Mouse (Mus musculus) kidney, adult 18-20 months (tissue): ENCODE results near the gene Bank1.
"Not testable (repeated sequence)": the region's sequence is repeated elsewhere in the genome, so short reads cannot be mapped to it uniquely, and the experiment has no call there.

Experiments
- DNase-seq: peaks from one replicate; pipeline ENCODE4 v3.0.0; 2021

The Bank1 gene

DNA sequence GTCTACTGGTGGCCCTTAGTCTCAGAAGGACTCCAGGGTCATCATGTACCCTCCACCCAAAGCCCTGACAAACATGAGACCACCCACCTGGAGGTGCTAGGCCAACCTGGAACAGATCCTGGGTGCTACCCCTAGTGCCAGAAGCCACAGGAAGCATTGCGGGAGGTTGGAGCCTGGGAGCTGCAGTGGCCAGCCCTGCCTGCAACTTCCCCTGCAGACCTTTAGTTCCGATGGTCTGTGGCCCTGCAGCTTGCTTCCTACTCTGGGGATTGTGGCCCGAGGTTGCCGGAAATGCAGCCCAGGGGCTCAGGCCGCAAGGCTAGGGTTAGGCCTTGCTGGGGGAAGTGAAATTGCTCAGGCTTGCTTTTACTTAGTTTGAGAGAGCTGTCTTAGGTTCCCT, at the start of gene Bank1:
Gene Bank1 (minus strand): TSS at position 284 of the 400 bp plus-strand sequence.
- DNase-seq = no peak

DNA sequence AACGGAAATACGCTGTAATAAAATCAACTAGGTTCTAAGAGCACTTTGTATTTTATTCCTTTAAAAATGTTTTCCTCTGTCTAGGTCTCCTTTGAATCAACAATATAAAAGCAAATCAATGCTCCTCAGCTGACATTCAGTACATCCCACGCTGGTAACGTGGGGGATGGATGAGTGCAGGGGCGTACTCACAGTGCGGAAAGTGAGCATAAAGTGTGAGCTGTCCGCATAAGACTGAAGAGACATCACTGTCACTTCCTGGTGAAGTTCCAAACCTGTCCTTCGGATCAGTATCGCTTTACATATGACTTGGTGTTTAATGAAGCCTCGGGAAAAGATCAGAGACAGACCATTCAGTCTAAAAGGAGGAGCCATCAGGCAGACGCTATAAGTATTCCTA, 44.0 kb upstream of the Bank1 start:
- no peak for DNase-seq

DNA sequence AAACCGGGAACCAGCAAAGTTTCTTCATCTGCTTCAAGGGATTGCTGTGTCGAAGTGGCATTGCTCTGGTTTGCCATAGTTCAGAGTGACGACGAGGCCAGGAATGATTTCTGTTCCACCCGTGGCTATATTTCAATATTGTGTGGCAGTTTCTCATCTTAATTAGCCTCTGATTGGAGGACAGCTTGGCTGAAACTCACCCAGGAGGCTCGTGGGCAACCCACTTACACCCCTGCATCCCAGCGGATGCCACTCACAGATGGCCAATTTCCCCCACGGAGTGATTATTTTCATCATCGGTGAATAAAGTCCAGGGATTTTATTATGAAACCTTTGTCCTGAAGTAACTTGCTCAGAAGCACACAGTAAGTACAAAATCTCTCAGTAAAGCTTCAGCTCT, 43.6 kb upstream of the Bank1 start:
- DNase-seq = no peak

GRCm38 (mm10) chr3:136368505-136368999, 42.7 kb upstream of the Bank1 start:
- no peak for DNase-seq

GRCm38 (mm10) chr3:136349690-136350089, 23.8 kb upstream of the Bank1 start:
- no peak for DNase-seq

- no peak for DNase-seq
Measured at GRCm38 (mm10) chr3:136348611-136349010, 22.7 kb upstream of the Bank1 start.

DNA sequence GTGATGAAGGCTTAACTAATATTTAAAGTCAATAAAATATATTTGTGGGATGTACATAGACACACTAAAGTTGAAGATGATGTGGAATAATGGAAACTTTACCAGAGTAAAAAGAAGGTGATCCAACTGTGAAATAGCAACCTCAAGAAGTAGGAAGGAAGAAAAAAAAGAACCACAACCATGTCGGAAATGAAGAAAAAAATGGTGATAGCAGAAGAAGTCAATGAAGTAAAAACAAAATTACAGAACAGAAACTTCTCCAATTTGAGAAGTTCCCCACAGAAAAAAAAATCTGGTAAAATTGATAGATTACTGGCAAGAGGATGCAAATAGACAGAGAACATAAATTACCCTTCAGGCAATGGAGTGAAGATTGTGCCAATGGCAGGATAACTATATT, 21.4 kb upstream of the Bank1 start:
- no peak for DNase-seq

DNA sequence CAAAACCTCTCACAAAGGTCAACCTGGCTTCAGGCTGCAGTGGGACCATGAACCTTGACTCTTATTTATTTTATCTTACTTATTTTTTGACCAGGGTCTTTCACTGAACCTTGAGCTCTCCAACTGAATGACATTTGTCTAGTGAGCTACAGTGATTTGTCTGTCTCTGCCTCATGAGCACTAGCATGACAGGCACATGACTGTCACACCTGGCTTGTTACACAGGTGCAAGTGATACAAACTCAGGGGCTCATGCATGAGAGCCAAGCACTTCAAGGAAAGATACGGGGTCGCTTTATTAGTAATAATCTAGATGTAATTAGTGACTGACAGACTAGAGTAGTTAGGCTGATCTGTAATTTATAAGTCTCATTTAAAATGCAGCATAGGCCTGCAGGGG, 16.0 kb upstream of the Bank1 start:
- DNase-seq = no peak

- DNase-seq = no peak
Measured at GRCm38 (mm10) chr3:136339896-136340295, 14.0 kb upstream of the Bank1 start.

- no peak for DNase-seq
Measured at GRCm38 (mm10) chr3:136331135-136331534, 5.3 kb upstream of the Bank1 start.

- no peak for DNase-seq
Measured at GRCm38 (mm10) chr3:136330043-136330442, 4.2 kb upstream of the Bank1 start.

GRCm38 (mm10) chr3:136329133-136329532, 3.3 kb upstream of the Bank1 start:
- DNase-seq = no peak

GRCm38 (mm10) chr3:136324716-136325115, 1.1 kb downstream of the Bank1 start:
- DNase-seq = not testable (repeated sequence)

- no peak for DNase-seq
Measured at GRCm38 (mm10) chr3:136321936-136322335, 3.9 kb downstream of the Bank1 start.

DNA sequence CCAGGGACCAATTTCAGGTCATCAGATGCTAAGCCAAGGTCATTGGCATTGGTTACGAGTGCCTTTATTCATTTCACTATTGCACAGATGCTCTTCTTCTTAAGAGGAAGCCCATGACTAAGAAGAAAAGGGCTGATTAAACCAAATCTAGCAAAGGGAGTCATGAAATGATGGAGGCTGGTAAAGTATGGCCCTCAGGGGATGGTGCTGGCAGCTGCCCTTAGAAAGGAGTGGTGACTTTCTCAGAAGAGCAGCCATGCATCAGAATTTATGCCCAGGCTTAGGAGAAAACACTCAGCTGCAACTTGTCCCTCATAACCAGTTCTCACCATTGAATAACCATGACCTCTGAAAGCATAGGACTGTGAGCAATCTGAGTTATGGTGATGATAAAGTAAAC, 17.4 kb downstream of the Bank1 start:
- DNase-seq = peak; percentile 5

- DNase-seq = no peak
Measured at GRCm38 (mm10) chr3:136306564-136307158, 19.2 kb downstream of the Bank1 start.

- no peak for DNase-seq
Measured at GRCm38 (mm10) chr3:136302541-136302940, 23.3 kb downstream of the Bank1 start.

DNA sequence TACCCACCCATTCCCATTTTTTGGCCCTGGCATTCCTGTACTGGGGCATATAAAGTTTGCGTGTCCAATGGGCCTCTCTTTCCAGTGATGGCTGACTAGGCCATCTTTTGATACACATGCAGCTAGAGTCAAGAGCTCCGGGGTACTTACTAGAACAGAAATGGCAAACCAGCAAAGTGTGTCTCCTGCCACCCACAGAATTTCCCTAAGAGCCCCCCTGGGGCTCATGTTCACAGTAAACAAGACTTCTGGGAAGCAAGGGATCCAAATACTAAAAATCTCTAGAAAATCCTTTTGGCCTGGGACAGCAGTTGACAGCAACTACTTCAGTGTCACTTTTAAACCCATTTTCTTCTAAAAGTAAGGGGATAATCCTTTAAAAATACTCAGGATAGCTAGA, 25.1 kb downstream of the Bank1 start:
- not testable (repeated sequence) for DNase-seq

DNA sequence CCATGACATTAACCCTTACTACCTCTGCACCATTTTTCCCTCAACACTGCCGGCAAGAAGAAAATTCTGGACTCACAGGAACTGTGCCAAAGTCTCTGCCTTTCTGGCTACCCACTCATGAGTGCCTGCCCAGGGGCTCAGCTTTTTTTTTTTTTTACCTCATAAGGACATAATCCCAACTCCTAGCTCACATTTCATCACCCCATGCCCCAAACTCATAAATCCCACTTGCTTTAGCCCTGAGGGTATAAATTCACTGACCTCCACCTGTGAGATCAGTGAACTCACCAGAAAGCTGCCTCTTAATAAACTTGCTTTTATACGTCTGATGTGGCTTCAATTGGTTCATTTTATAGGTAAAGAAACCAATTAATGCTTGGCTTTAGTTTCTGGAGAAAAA, 28.5 kb downstream of the Bank1 start:
- DNase-seq = no peak

DNA sequence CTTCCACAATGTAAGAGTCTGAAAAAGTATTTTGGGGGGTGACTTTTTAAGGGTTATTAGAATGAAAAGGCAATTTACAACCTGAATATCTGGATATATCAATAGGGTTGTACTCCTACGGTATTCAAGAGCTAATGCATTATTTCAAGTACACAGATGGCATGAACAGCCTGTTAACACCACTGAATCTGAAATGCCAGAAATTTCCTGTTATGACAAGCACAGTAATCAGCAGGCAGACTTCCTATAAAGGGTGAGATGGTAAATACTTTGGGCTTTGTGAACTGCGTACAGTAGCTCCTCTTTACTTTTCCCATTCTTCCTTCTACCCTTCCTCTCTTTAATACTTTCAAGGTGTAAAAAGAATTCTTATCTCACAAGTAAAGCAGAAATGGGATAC, 30.6 kb downstream of the Bank1 start:
- DNase-seq = no peak

DNA sequence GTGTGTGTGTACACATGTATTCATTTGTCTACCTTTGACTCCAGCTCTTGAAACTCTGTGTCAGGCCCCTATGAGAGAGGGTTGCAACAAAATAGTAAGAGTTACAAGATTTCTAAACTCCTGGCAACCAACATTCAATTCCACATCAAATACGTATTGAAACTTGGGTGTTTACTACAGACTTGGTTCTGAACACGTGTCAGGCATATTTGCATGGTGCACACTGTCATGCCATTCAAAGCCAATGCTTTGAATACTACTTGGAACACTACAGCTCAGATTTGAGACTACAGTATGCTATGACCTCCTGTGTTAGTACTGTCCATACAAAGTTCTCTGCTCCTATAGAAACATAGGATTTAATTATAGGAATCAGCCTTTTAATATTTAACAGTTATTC, 38.0 kb downstream of the Bank1 start:
- DNase-seq = no peak

DNA sequence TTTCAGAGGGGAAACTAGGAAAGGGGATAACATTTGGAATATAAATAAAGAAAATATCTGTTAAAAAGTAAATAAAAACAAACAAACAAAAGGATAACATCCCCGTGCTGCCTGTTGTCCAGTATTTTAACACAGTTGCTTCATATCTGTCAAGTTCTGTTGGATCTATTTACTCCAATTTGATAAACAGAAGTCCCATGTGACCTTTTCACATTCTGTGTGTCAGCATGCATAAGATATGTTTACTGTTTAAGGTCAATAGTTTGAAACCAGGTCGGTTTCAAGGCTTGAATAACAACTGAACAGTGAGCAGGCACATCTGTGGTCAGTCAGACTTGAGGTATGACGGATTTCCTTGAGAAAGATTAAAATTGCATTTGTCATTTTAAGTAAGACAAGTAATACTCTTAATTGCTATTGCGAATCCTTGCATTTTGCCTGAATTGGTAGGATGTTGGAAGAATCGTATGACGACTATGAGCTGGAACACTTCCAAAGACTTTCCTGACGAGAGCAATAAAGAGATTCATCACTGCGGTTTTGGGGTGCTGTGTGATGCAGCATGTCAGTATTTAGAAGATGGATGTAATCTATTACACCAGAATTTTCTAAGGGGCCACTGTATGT, 60.8 kb downstream of the Bank1 start:
- no peak for DNase-seq

DNA sequence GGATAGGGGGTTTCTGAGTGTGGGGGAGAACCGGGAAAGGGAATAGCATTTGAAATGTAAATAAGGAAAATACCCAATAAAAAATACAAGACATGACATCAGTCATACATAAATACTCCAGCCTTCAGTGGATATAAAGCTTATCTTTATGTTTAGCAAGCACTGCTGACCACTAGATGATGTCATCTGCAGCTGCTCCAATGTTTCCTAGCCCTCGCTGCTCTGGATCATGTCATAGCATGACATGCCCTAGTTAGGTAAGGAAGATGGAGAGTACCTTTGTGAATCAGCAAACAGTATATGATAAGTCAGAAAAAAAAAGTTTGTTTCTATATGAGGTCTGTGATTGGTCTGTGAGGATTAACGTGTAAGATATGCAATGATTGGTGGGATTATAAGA, 68.1 kb downstream of the Bank1 start:
- no peak for DNase-seq

GRCm38 (mm10) chr3:136254713-136255112, 71.2 kb downstream of the Bank1 start:
- no peak for DNase-seq

- no peak for DNase-seq
Measured at GRCm38 (mm10) chr3:136252820-136253219, 73.0 kb downstream of the Bank1 start.
